Mouse (Mus musculus) liver, postnatal 0 days (tissue): ENCODE measurements around the gene Tnfsf9. TPM values are rescaled to one million over a fixed set of nuclear protein-coding genes. Genes with fewer than 3 reads are reported as not detected.

Experiments
- ATAC-seq: fragments of 200-750 bp; cut with Nextera tagmentation; 2 replicates; pipeline ENCODE4 v1.8.0; 2017; ENCODE audit warnings: mild to moderate bottlenecking, moderate library complexity
- DNase-seq: peaks from one replicate; pipeline ENCODE4 v3.0.0-alpha.2; 2016
- H3K27ac ChIP-seq: fragments of 300-500 bp; sonication (generic); 2 replicates; pipeline ENCODE4 v1.5.1; 2014; ENCODE audit warnings: antibody characterized with exemption, moderate library complexity, mild to moderate bottlenecking, low read depth
- H3K27me3 ChIP-seq: fragments of 300-500 bp; sonication (generic); 2 replicates; pipeline ENCODE4 v1.6.1; 2014; ENCODE audit warnings: low read length, control low read depth, mixed read lengths; ENCODE audit not compliant: insufficient read depth
- H3K36me3 ChIP-seq: fragments of 300-500 bp; sonication (generic); replicated peaks from 2 replicates; pipeline ENCODE4 v1.6.1; 2014; ENCODE audit warnings: mild to moderate bottlenecking, control low read depth, low read length, moderate library complexity, mixed read lengths; ENCODE audit not compliant: insufficient read depth
- H3K4me1 ChIP-seq: fragments of 300-500 bp; sonication (generic); 2 replicates; pipeline ENCODE4 v1.6.1; 2014; ENCODE audit warnings: antibody characterized with exemption, mild to moderate bottlenecking, control low read depth; ENCODE audit not compliant: insufficient read depth
- H3K4me2 ChIP-seq: fragments of 300-500 bp; sonication (generic); 2 replicates; pipeline ENCODE4 v1.6.1; 2014; ENCODE audit warnings: low read depth, mild to moderate bottlenecking, low read length, moderate library complexity, mixed read lengths
- H3K4me3 ChIP-seq: fragments of 300-500 bp; sonication (generic); 2 replicates; pipeline ENCODE4 v1.5.1; 2014; ENCODE audit warnings: low read depth, low read length
- H3K9ac ChIP-seq: fragments of 300-500 bp; sonication (generic); replicated peaks from 2 replicates; pipeline ENCODE4 v1.6.1; 2014; ENCODE audit warnings: mild to moderate bottlenecking, moderate library complexity
- H3K9me3 ChIP-seq: fragments of 300-500 bp; sonication (generic); 2 replicates; pipeline ENCODE4 v1.6.1; 2016; ENCODE audit warnings: mild to moderate bottlenecking, control low read depth, low read length, mixed read lengths
- CTCF ChIP-seq: sonication (generic); IDR thresholded peaks from 2 replicates; pipeline ENCODE4 v1.5.1; 2016; ENCODE audit warnings: antibody characterized with exemption, low read depth
- EP300 ChIP-seq: IDR thresholded peaks from 2 replicates; pipeline ENCODE4 v1.6.1; 2016; ENCODE audit warnings: antibody characterized with exemption, low read depth, mild to moderate bottlenecking
- WGBS: fragments of 180-500 bp; shearing (Covaris S2); extraction: QIAGEN DNeasy Blood & Tissue Kit; methylation state at CpG from one replicate; pipeline ENCODE4 v1.1.7; 2014; ENCODE audit not compliant: insufficient replicate concordance; 5-methylcytosine and 5-hydroxymethylcytosine counted together
- polyA plus RNA-seq: library from polyadenylated mRNA; unstranded; fragments of >200 nt; fragmentation: Nextera tagmentation; extraction: Ambion mirVana; gene quantifications from 2 replicates; pipeline ENCODE4 v1.2.1, GENCODE M21; 2015

Tnfsf9 gene
- polyA plus RNA-seq, 1 experiment from 2014 or later: 0.56 TPM

- WGBS: 40% methylated on average over 5 of the region's 5 CpGs
Observed at GRCm38 (mm10) chr17:57108666-57109171, 3.6 kb downstream of the Tnfsf9 start.

GRCm38 (mm10) chr17:57110005-57110404, 4.9 kb downstream of the Tnfsf9 start:
- no peak overlapping the region for H3K4me3 ChIP-seq
- DNase-seq (no peak), ATAC-seq (no peak)
- H3K4me1 ChIP-seq: peaks cover 5% of the 10 kb centered on the region; the same call in 1 of the 2 replicates
- H3K36me3 ChIP-seq: no peaks in the 10 kb centered on the region
- no peak overlapping the region for H3K27ac ChIP-seq
- WGBS: 59% methylated on average over 1 of the region's 1 CpGs
- H3K27me3 ChIP-seq: peaks cover 18% of the 10 kb centered on the region; the same call in 1 of the 2 replicates
- TF ChIP-seq CTCF: no peak
- no peak for TF ChIP-seq EP300
- no peak overlapping the region for H3K9ac ChIP-seq
- no peaks in the 10 kb centered on the region for H3K9me3 ChIP-seq
- no peak overlapping the region for H3K4me2 ChIP-seq

More at GRCm38 (mm10) chr17:57108666-57109171, 3.6 kb downstream of the Tnfsf9 start:
- no peak overlapping the region for H3K4me2 ChIP-seq
- peaks cover 10% of the 10 kb centered on the region; the same call in 1 of the 2 replicates for H3K4me1 ChIP-seq
- no peak overlapping the region for H3K9ac ChIP-seq
- DNase-seq (no peak), ATAC-seq (no peak)
- H3K27me3 ChIP-seq: peaks cover 24% of the 10 kb centered on the region; the same call in 1 of the 2 replicates
- no peaks in the 10 kb centered on the region for H3K9me3 ChIP-seq
- no peak overlapping the region for H3K27ac ChIP-seq
- H3K36me3 ChIP-seq: no peaks in the 10 kb centered on the region
- H3K4me3 ChIP-seq: no peak overlapping the region
- no peak for TF ChIP-seq CTCF
- TF ChIP-seq EP300: no peak

GRCm38 (mm10) chr17:57112768-57113474, 7.8 kb downstream of the Tnfsf9 start:
- Histone ChIP-seq H3K27me3 (no peaks in the 10 kb centered on the region), H3K4me3 (no peak overlapping the region), H3K9me3 (no peaks in the 10 kb centered on the region), H3K4me2 (no peak overlapping the region), H3K27ac (no peak overlapping the region), H3K4me1 (no peaks in the 10 kb centered on the region), H3K9ac (no peak overlapping the region), H3K36me3 (no peaks in the 10 kb centered on the region)
- TF ChIP-seq CTCF: no peak
- TF ChIP-seq EP300: no peak
- peak; percentile 15; the same call in 1 of the 2 replicates for ATAC-seq
- peak; percentile 32 for DNase-seq
- 63% methylated on average over 10 of the region's 10 CpGs for WGBS

GRCm38 (mm10) chr17:57116801-57117200, 11.7 kb downstream of the Tnfsf9 start:
- ATAC-seq (no peak), DNase-seq (no peak)
- Histone ChIP-seq H3K27ac (no peak overlapping the region), H3K4me3 (no peak overlapping the region), H3K4me1 (no peaks in the 10 kb centered on the region; the same call in 1 of the 2 replicates), H3K27me3 (no peaks in the 10 kb centered on the region), H3K9ac (no peak overlapping the region), H3K36me3 (no peaks in the 10 kb centered on the region), H3K4me2 (no peak overlapping the region), H3K9me3 (no peaks in the 10 kb centered on the region)
- 71% methylated on average over 2 of the region's 2 CpGs for WGBS
- TF ChIP-seq CTCF (no peak), EP300 (no peak)

- ATAC-seq: no peak
- 5% methylated on average over 11 of the region's 11 CpGs for WGBS
- H3K4me2 ChIP-seq: peak overlapping the region; percentile 29; the same call in 1 of the 2 replicates
- no peaks in the 10 kb centered on the region for H3K36me3 ChIP-seq
- no peak overlapping the region for H3K4me3 ChIP-seq
- DNase-seq: peak; percentile 40
- no peaks in the 10 kb centered on the region for H3K9me3 ChIP-seq
- no peak overlapping the region for H3K9ac ChIP-seq
- H3K27me3 ChIP-seq: no peaks in the 10 kb centered on the region
- no peaks in the 10 kb centered on the region; the same call in 1 of the 2 replicates for H3K4me1 ChIP-seq
- no peak for TF ChIP-seq EP300
- TF ChIP-seq CTCF: no peak
- no peak overlapping the region for H3K27ac ChIP-seq
Observed at GRCm38 (mm10) chr17:57118524-57119349, 13.6 kb downstream of the Tnfsf9 start.

- TF ChIP-seq CTCF (no peak), EP300 (no peak)
- DNase-seq: no peak
Observed at GRCm38 (mm10) chr17:57121856-57122255, 16.7 kb downstream of the Tnfsf9 start.

More at GRCm38 (mm10) chr17:57121856-57122255, 16.7 kb downstream of the Tnfsf9 start:
- 64% methylated on average over 2 of the region's 2 CpGs for WGBS
- H3K4me3 ChIP-seq: no peak overlapping the region
- no peak overlapping the region for H3K27ac ChIP-seq
- H3K9ac ChIP-seq: no peak overlapping the region
- H3K36me3 ChIP-seq: no peaks in the 10 kb centered on the region
- H3K4me1 ChIP-seq: no peaks in the 10 kb centered on the region; the same call in 1 of the 2 replicates
- ATAC-seq: no peak
- no peak overlapping the region for H3K4me2 ChIP-seq
- H3K9me3 ChIP-seq: no peaks in the 10 kb centered on the region
- no peaks in the 10 kb centered on the region for H3K27me3 ChIP-seq
